Mouse (Mus musculus): ENCODE data around the gene Pram1.

DNA sequence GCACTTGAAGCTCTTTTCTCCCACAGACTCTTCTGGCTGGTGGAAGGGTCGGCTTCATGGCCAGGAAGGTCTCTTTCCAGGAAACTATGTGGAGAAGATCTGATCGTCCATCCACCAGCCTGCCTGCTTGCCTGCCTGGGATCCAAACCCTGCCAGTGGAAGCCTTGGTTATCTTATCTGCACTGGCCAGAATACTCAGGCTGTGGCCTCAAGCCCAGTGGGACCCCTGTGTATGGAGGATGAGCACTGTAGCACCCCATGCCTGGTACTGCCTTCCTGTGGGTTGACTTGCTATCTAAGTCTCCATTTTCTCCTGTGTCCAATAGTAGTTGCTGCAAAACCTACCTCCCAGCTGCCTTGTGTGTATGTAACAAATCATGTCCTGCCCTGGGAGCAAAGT is 30.6 kb upstream of the Pram1 start:
- TF ChIP-seq CTCF (IDR thresholded peaks at IDR 0.05; ENCODE audit: low read depth) (no peak), EP300 (IDR thresholded peaks at IDR 0.05; ENCODE audit: low read depth) (no peak)

Data from liver, embryonic 14.5 days (tissue).